Mouse (Mus musculus): Measurements from ENCODE around the gene Afmid. TPM values are rescaled to one million over a fixed set of nuclear protein-coding genes. Genes with fewer than 3 reads are reported as not detected.

Gene Afmid
- total RNA-seq, 2 experiments from 2014 or later, result 6.5 to 8.6 TPM

DNA sequence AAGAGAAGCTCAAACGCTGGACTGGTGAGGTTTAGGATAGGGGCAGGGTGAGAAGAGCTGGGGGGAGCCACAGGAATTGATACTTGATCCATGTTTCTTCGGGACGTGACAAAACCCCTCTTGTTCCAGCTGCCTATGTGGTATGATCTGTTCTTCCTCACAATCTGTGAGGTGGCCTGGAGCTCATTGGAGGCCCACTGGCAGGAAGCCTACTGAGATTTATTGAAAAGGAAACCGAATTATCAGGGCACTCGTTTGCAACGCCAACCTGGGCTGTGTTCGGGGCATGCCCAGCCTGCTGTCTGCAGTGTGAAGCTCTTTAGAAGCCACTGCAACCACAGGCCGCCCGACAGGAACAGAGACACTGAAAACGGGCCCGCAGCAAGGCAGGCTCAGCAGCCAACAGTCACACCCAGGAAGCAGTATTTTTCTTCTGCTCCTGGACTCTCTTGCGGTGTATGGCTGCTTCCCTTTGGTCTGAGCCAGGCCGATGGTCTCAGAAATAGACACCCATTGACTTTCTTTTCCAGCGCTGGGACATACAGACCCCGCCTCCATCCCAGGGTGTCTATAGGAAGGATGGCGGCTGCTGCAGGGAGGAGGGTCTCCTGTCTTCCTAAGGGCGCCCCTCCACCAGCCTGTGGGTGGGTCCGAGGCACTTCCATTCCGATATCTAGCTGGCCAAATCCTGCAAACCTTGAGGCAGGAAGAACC, 22.7 kb downstream of the Afmid start:
- peak in 1 of 2 experiments; percentile 54 for DNase-seq

DNA sequence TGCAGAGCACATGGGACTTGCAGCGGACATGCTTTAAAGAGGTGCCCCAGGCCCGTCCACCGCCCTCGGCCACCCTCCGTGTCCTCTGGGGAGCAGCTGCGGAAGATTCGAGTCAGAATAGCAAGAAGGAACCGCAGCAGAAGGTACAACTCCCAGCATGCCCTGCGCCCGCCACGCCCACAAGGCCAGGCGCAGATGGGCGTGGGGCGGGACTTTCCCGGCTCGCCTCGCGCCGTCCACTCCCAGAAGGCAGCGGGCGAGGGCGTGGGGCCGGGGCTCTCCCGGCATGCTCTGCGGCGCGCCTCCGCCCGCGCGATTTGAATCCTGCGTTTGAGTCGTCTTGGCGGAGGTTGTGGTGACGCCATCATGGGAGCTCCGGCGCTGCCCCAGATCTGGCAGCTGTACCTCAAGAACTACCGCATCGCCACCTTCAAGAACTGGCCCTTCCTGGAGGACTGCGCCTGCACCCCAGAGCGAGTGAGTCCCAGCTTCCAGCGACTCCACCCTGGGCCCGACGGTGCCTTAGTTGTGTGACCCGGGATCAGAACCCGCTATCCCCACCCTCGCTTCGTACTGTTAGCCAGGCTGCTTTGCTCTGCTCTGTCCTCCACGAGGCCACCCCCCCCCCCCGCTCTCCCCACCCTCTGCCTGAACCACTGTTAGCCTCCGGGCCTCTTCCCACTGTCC, 23.4 kb downstream of the Afmid start, which contains the start of gene Birc5:
Birc5 (plus strand) TSS at position 267 of the 687 bp plus-strand sequence.
- peak; percentile 96 to 98 for DNase-seq

DNA sequence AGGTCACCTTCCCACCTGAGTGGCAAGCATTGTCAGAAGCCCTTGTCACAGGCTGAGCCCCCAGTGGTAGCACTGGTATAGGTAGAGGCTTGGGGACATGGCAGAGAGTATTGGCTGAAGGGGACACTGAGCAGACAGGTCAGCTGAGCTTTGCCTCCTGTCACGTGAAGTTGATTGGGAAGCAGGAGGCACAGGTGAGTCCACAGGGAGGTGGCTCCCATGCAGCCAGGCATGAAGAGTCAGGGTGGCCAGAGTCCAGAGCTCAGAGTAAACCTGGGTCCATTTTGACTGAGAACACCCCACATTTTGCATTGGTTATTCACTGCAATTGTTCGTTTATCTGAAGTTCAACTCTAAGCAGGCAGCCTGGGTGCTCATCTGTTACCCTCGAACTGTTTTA, 27.2 kb downstream of the Afmid start:
- no peak for DNase-seq

DNA sequence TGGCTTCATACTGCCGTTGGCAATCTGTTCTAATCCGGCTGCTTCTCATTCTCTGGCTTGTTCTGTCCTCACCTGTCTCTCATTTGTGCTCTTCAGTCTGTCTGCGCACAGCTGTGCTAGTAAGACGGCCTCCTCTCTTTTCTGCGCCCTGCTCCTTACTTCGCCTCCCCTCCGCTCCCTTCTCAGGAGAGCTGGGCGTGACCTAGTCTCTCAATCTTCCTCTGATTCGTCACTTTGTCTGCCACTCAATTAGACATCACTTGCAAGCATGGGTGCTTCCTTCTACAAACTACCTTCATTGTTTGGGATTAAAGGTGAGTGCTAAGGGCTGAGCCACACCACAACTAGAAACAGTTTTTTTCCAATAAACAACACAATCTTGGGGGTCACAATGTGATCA, 28.5 kb downstream of the Afmid start:
- DNase-seq, result no peak

DNA sequence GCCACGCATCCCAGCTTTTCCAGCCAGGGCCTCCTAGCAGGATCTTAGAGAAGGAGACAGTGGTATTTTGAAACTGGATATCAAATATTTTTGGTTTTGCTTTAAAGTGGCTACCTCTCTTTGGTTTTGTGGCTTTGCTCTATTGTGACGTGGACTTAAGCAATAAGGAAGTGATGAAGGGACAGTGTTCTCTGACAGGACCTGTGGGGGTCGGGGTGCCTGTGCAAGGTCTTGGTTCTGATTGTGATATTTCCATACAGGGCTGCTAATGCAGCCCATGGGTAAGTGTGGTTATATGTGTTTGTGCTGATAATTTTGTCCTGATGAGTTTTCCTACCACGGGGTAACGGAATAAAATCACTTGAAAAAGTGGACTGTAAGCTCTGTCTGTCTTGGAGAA, 29.6 kb downstream of the Afmid start:
- DNase-seq, result no peak

DNA sequence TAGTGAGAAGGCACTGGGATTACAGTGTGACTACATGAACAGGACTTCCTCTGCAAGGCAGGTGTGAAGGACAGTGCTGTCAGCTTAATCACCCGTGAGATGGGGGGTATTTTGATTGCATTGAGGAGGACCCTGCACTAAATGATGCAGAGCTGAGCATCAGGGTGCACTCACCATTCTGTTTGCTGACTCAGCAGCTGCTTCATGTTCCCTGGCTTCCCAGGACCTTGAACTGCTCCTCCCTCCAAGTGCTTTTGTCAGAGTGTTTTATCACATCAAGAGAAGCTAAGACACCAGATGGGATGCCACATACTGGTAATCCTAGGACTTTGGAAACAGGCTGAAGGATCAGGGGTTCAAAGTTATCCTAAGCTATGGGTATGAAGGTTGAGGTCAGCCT, 30.3 kb downstream of the Afmid start:
- no peak for DNase-seq

DNA sequence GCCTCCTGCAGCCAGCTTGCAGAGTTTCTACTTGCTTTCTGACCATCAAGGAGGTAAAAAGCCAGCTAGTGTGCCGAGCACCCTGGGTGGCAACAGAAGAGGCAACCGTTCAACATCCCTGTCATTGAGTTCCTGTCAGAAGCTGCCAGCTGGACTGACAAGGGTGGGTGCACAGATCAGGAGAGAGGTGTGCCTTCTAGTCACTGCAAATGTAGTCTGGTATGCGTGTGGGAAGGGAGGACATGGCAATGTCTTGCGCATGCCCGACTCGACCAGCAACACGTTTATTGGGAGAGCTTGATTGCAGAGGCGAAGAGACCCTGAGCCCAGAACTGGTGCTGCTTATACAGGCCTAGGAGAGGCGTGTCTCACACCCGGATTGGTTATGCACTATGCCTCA, 31.7 kb downstream of the Afmid start:
- DNase-seq, result no peak

DNA sequence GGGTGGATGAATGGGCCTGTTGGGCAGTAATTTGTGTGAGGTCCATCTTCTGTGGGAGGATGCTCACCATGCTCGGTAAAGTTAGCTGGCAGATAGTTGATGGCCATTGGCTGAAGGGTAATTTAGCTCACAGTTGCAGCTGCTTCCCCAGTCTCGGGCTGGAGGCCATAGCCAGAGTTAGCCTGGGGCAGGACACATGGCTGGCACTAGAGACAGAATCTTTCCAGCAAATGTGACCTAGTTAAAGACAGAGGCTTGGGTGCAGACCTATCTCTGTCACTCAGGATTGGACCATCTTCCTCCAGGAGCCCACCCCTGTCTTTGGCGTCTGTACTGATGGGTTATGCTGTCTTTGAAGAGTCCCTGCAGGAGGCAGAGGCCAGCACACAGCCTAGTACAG, 32.7 kb downstream of the Afmid start:
- no peak for DNase-seq

DNA sequence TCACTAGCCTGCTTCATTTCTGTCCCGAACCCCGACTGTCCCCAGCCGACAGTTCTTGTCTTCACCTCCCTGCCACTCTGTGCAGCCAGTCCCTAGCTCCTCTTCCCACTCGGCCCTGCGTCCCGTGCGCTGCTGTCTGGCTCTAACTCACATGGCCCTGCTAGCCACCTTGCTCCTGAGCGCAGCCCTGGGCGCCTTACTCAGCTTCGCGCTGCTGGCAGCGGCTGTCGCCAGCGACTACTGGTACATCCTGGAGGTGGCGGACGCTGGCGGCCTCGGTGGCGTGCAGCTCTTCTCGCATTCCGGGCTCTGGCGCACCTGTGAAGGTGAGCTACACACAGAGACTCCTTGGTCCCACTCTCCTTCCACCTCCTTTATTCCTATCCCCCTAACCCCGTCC, 34.9 kb downstream of the Afmid start, which contains the start of gene Tmem235:
Tmem235 (plus strand) TSS at position 152 of the 400 bp plus-strand sequence.
- DNase-seq, result no peak

DNA sequence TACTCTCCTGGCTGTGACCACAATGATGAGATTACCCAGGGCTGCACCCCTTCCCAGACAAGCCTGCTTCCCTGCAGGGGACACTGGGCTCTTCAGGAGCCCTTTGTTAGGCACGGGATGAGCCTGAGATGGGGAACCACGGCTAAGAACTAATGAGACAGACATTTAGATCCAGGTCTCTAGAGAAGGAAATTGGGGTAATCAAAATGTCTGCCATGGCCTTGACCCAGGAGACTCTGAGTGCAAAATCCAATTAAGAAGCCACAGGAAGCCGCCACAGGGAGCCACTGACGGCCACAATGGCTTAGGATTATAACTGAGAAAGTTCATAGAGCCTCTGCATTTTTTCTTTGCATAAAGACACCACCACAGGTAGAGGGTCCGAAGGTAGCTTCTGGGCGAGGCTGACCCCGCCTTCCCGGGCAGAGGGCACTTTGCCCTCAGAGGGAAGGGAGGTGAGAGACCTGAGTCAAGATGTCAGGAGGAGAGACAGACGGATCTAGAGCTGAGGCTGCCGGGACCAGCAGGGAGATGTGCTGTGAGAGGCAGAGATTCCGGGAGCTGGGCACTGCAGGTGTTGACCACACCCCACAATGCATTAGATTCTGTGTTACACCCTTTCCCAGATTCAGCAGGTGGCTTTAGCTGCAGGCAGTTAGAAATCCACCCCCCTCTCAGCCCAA, 37.6 kb downstream of the Afmid start:
- no peak for DNase-seq

DNA sequence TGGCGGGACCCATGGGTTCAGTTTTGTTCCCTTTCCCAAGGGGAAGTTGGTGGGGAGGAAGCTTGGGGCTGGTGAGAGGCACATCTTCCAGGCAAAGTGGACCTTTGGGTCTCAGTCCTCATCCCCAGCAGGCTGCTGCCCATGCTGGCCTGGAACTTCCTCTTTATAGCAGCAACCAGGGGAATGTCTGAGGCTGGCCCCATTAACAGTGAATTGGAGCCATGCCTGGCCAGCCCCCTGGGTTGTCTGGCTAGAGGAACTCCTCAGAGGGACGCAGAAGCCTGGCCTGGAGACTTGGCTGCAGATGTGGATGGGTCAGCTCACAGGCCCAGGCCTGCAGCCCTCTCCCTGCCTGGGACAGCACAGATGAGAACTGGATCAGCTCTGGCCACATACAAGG, 39.1 kb downstream of the Afmid start:
- DNase-seq, result no peak

DNA sequence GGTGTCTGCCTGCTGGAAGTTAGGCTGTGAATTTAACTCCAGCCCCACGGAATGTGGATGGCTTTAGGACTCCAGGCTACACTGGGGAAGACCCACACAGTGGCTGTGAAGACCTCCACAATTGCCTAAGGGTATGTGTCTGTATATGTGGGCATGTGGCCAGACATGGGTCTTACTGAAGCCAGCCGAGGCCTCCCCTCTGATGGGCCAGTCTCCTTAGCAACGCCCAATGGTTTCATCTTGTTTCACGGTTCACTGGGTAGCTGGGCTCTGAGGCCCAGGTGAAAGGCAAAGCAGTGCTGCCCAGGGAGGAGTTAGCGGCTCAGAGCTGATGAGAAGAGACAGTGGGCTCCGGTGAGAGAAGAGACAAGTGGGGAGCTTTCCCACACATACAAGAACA, 40.3 kb downstream of the Afmid start:
- no peak for DNase-seq

DNA sequence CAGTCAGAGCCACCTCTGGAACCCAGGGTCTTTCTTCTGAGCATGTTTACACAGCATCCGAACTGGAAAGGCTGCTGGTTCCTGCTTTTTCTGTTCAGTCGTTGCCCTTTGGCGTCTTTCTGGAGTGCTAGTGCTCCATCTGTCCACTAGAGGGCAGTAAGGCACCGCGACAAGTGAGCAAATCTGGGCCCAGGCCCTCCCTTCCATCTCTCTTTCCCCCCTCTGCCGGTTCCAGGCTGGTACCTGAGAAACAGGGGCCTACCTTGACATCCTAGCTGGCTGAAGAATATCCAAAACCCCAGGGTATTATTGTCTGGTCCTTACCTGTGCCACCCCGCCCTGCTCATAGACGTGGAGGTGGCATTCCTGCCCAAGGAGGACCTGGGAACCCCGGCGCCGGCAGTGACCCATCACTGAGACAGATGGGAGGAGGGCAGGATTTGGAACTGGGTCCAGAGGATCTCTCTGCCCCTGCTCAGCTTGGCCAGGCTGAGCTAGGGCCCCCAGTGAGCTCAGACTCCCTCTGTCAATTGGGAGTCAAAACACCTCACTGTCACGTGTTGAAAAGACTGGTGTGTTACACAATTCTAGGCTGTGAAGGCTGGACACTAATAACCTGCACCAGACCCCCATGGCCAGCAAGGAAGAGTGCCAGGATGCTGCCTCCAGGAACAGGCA, 45.1 kb downstream of the Afmid start:
- peak; percentile 70 to 75 for DNase-seq

DNA sequence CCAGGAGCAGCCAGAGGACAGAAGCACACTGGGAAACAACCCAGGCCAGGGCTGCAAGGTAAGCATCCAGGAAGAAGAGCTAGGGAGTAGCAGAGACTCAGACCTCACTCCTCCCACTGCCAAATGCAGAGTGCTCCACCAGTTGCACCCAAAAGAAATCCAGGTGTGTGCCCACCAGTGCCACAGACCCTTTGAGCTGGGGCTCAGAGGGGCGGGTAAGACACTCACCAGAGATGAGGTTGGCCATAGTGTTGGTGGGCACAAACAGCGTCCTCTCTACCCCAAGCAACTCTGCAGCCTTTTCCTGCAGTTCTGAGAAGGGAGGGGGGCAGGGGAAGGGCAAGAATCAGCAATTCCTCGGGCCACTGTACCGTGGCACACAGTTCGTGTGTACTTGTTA, 45.7 kb downstream of the Afmid start:
- DNase-seq, result no peak

DNA sequence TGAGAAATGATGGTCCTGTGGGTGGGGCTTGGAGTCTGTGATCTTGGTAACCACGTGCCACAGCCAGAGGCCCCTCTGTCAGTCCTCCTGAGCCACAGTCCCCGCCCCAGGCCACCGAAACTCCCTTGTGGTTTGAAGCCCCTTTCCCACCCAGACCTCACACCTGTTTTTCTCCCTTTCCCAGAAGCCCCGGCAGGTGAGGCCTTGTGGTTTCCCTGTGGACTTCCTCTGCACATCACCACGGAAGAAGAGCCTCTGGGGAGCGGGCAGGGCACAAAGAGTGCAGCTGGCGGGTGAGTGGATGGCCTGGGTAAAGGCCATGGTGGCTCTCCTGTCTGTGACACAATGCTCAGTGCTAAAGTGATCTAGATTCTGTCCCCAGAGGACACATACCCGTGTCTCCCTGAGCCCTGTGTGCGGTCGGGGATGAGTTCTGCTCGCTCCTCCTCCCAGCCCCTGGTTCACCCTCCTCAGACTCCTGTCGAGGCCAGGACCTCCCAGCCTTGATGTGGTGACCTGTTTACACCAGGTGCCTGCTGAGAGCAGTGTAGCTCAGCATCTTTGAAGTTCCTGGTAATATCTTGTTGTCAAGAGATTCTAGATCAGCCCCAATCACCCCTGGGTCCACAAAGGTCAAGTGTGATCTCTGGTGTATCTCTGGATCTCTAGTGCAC, 46.3 kb downstream of the Afmid start:
- DNase-seq, result no peak

DNA sequence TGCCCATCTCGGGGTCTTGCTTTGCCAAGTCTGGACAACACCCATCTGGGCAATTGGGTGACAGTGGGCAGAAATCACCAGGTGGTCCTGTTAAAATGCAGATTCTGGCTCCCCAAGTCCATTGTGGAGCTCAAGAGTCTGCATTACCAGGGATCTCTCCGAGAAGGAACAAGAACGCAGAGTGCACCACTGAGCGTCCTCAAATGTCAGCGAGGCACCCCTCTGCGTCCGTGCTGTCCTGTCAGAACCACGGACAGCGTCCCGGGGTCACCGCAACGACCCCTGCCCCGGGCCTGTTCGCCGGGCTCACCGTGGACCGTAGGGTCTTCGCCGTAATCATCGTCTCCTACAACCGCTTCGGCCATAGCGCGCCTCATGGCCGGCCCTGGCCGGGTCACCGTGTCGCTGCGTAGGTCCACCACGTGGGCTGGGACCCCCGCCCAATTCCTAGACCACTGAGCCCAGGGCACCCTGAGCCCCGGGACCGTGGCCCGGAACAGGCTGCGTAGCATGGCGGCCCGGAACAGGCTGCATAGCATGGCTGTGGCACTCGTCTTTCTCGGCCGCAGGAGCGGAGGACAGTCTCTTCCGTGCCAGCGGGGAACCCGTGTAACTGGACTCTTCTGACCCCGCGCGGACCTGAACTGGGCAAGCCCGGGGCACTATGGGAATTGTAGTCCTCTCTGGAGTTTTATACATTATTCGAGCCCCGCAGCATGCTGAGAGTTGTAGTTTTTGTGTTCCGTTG, 47.3 kb downstream of the Afmid start, which contains the start of gene Tha1:
Tha1 (minus strand) TSS at position 621 of the 748 bp plus-strand sequence.
- peak; percentile 90 to 91 for DNase-seq

DNA sequence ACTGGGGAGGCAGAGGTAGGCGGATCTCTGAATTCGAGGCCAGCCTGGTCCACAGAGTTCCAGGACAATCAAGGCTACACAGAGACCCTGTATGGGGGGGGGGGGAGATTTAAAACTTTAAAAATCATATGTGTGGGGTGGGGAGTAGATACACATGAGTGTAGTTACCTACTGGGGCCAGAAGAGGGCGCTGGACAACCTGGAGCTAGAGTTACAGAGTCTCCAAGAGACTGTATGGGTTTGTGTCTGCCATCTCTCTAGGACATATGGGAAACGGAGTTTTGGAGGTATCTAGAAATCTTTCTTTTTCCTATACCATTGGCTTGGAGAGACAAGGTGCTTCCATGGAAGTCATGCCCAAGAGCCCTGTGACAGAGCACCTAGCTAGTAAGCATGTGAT, 48.7 kb downstream of the Afmid start:
- no peak for DNase-seq

DNA sequence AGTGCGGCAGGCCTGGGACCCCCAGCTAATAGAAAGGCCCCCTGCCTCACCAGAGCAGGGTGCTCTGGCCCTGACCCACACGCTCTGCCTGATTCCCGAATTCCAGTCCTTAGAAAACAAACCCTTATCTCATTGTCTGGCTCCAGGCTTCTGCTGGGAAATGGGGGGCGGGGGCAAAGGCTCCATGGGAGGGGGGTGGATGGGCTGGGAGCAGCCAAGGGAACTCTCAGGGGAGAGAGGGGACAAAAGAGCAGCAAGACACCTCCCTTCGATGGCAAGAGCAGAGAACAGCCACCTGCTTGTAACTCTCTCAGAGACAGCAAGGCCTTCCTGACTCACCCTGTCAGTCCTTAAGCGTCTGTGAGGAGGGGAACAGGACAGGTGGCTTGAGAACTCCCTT, 50.0 kb downstream of the Afmid start:
- no peak for DNase-seq

DNA sequence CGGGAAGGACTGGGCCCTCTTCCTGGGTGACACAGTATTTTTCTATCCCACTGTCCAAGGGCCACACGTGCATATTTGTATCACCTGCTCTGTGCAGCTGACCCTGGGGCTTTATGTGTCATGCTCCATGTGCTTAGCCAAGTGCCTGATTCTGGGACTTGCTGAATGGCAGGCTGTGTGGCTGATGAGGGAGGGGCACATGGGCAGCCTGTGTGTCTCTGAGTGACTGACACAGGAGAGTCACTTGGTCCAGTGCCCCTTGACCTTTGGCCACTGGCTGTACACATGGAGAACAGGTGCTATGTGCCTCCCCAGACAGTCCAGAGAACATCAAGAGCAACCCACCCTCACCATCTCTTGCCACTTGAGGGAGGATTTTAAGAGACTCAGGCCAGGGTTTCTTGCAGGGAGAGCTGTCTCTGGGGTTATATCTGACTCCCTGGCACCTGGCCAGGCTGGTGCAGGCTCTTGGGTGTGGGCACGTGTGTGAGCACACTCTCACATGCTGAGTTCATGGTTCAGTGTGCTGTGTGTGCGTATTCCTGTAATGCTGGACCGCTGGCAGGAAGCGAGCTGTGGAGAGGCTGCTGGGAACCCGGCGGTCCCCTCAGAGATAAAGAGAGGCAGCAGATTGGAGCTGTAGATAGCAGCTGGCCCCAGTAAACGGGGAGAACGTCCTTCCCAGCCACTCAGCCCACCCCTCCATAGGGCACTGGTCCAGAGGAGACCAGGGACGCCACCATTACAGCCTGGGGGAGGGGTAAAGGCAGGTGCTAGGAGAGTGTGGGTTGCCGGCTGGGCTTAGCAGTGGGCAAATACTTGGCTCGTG, 52.4 kb downstream of the Afmid start:
- DNase-seq, result peak in 1 of 2 experiments; percentile 44

DNA sequence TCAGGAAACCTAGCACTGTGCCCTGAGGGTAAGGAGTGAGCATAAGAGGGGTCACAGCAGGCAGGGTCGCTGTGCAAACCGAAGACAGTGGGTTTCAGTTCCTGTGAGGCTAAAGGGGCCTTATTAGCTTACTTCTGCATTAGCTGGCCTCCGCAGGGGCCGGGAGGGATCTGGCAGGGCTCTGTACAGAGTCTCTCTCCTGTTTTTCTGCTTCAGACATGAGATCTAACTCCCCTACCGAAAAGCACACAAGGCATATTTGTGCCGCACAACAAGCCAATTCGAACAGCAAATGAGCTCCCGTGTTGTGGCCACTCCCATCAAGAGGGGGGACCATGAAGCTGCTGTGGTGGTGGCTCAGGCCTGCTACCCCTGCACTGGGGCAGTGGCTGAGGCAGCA, 53.2 kb downstream of the Afmid start:
- no peak for DNase-seq
